Mouse (Mus musculus): ENCODE data around the gene Kirrel.

DNA sequence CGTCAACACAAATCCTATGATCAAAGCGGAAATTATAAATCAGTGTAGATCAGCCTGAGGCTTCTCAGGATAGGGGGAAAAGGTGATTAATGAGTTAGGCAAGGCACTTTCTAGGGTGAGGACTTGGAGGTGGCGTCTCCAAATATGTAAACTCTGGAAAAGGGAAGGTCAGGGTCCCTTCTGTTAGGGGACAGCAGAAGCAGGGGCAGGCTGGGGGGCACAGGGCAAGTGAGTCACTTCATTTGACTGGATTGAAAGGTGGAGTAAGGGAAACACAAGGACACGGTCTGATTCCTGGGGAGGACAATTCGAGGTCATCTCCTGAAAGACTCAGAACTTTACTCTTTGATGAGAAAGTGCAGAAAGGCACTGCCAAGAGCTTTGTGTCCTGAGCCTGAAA is 97.6 kb downstream of the Kirrel start:
- no peak for TF ChIP-seq CTCF (IDR thresholded peaks at IDR 0.05)
- TF ChIP-seq EP300 (IDR thresholded peaks at IDR 0.05): no peak

Measured in lung, postnatal 0 days (tissue).